Mouse (Mus musculus) liver, postnatal 0 days (tissue): ENCODE results near the gene Atad1. TPM values are rescaled to one million over a fixed set of nuclear protein-coding genes. Genes with fewer than 3 reads are reported as not detected.

Experiments used
- ATAC-seq: fragments of 200-750 bp; cut with Nextera tagmentation; 2 replicates; pipeline ENCODE4 v1.8.0; 2017; ENCODE audit warnings: mild to moderate bottlenecking, moderate library complexity
- DNase-seq: peaks from one replicate; pipeline ENCODE4 v3.0.0-alpha.2; 2016
- H3K27ac ChIP-seq: fragments of 300-500 bp; sonication (generic); 2 replicates; pipeline ENCODE4 v1.5.1; 2014; ENCODE audit warnings: antibody characterized with exemption, moderate library complexity, mild to moderate bottlenecking, low read depth
- H3K27me3 ChIP-seq: fragments of 300-500 bp; sonication (generic); 2 replicates; pipeline ENCODE4 v1.6.1; 2014; ENCODE audit warnings: low read length, control low read depth, mixed read lengths; ENCODE audit not compliant: insufficient read depth
- H3K36me3 ChIP-seq: fragments of 300-500 bp; sonication (generic); replicated peaks from 2 replicates; pipeline ENCODE4 v1.6.1; 2014; ENCODE audit warnings: mild to moderate bottlenecking, control low read depth, low read length, moderate library complexity, mixed read lengths; ENCODE audit not compliant: insufficient read depth
- H3K4me1 ChIP-seq: fragments of 300-500 bp; sonication (generic); 2 replicates; pipeline ENCODE4 v1.6.1; 2014; ENCODE audit warnings: antibody characterized with exemption, mild to moderate bottlenecking, control low read depth; ENCODE audit not compliant: insufficient read depth
- H3K4me2 ChIP-seq: fragments of 300-500 bp; sonication (generic); 2 replicates; pipeline ENCODE4 v1.6.1; 2014; ENCODE audit warnings: low read depth, mild to moderate bottlenecking, low read length, moderate library complexity, mixed read lengths
- H3K4me3 ChIP-seq: fragments of 300-500 bp; sonication (generic); 2 replicates; pipeline ENCODE4 v1.5.1; 2014; ENCODE audit warnings: low read depth, low read length
- H3K9ac ChIP-seq: fragments of 300-500 bp; sonication (generic); replicated peaks from 2 replicates; pipeline ENCODE4 v1.6.1; 2014; ENCODE audit warnings: mild to moderate bottlenecking, moderate library complexity
- H3K9me3 ChIP-seq: fragments of 300-500 bp; sonication (generic); 2 replicates; pipeline ENCODE4 v1.6.1; 2016; ENCODE audit warnings: mild to moderate bottlenecking, control low read depth, low read length, mixed read lengths
- CTCF ChIP-seq: sonication (generic); IDR thresholded peaks from 2 replicates; pipeline ENCODE4 v1.5.1; 2016; ENCODE audit warnings: antibody characterized with exemption, low read depth
- EP300 ChIP-seq: IDR thresholded peaks from 2 replicates; pipeline ENCODE4 v1.6.1; 2016; ENCODE audit warnings: antibody characterized with exemption, low read depth, mild to moderate bottlenecking
- WGBS: fragments of 180-500 bp; shearing (Covaris S2); extraction: QIAGEN DNeasy Blood & Tissue Kit; methylation state at CpG from one replicate; pipeline ENCODE4 v1.1.7; 2014; ENCODE audit not compliant: insufficient replicate concordance; 5-methylcytosine and 5-hydroxymethylcytosine counted together
- polyA plus RNA-seq: library from polyadenylated mRNA; unstranded; fragments of >200 nt; fragmentation: Nextera tagmentation; extraction: Ambion mirVana; gene quantifications from 2 replicates; pipeline ENCODE4 v1.2.1, GENCODE M21; 2015

The Atad1 gene
- polyA plus RNA-seq, 1 experiment from 2014 or later, result 25.9 TPM

GRCm38 (mm10) chr19:32762493-32762892, 22.9 kb upstream of the Atad1 start:
- H3K27me3 ChIP-seq, result no peaks in the 10 kb centered on the region
- no peaks in the 10 kb centered on the region for H3K9me3 ChIP-seq
- H3K4me1 ChIP-seq, result peaks cover 3% of the 10 kb centered on the region
- WGBS, result 33% methylated on average over 4 of the region's 4 CpGs
- ATAC-seq (no peak), DNase-seq (no peak)
- H3K4me2 ChIP-seq, result 0 out of 2 replicates have a peak overlapping the region, but pooled peaks have one; percentile 4
- no peak overlapping the region for H3K27ac ChIP-seq
- TF ChIP-seq EP300, result no peak
- TF ChIP-seq CTCF, result no peak
- no peak overlapping the region for H3K4me3 ChIP-seq
- peaks cover 8% of the 10 kb centered on the region for H3K36me3 ChIP-seq
- no peak overlapping the region for H3K9ac ChIP-seq

GRCm38 (mm10) chr19:32761162-32761561, 21.6 kb upstream of the Atad1 start:
- no peak overlapping the region for H3K9ac ChIP-seq
- DNase-seq, result no peak
- 72% methylated on average over 4 of the region's 4 CpGs for WGBS
- TF ChIP-seq CTCF, result no peak
- TF ChIP-seq EP300, result no peak
- peak overlapping the region; percentile 93; the same call in 1 of the 2 replicates for H3K4me3 ChIP-seq
- peaks cover 4% of the 10 kb centered on the region; the same call in 1 of the 2 replicates for H3K36me3 ChIP-seq
- H3K4me1 ChIP-seq, result peaks cover 3% of the 10 kb centered on the region
- H3K27me3 ChIP-seq, result no peaks in the 10 kb centered on the region
- H3K9me3 ChIP-seq, result no peaks in the 10 kb centered on the region
- no peak overlapping the region for H3K27ac ChIP-seq
- H3K4me2 ChIP-seq, result peak overlapping the region; percentile 100
- no peak for ATAC-seq

GRCm38 (mm10) chr19:32760499-32760898, 20.9 kb upstream of the Atad1 start:
- no peak for ATAC-seq
- Histone ChIP-seq H3K4me3 (peak overlapping the region; percentile 93), H3K9me3 (no peaks in the 10 kb centered on the region), H3K4me2 (peak overlapping the region; percentile 100), H3K36me3 (0 out of 2 replicates have a peak, but pooled peaks cover 2% of the 10 kb centered on the region), H3K9ac (peak overlapping the region; percentile 44; the same call in 1 of the 2 replicates), H3K27ac (no peak overlapping the region), H3K27me3 (no peaks in the 10 kb centered on the region), H3K4me1 (peaks cover 4% of the 10 kb centered on the region)
- DNase-seq, result no peak
- TF ChIP-seq CTCF, result no peak
- no peak for TF ChIP-seq EP300
- 28% methylated on average over 6 of the region's 6 CpGs for WGBS

- Histone ChIP-seq H3K4me1 (peaks cover 14% of the 10 kb centered on the region), H3K9me3 (no peaks in the 10 kb centered on the region), H3K27ac (peak overlapping the region; percentile 29; the same call in 1 of the 2 replicates), H3K4me3 (peak overlapping the region; percentile 93), H3K36me3 (0 out of 2 replicates have a peak, but pooled peaks cover 2% of the 10 kb centered on the region), H3K27me3 (no peaks in the 10 kb centered on the region), H3K4me2 (peak overlapping the region; percentile 100), H3K9ac (peak overlapping the region; percentile 95)
- WGBS, result 4% methylated on average over 8 of the region's 8 CpGs
- DNase-seq, result no peak
- no peak for TF ChIP-seq CTCF
- no peak for ATAC-seq
Measured at GRCm38 (mm10) chr19:32759357-32760024, 19.9 kb upstream of the Atad1 start.

- WGBS, result under 1% methylated on average over 11 of the region's 11 CpGs
- Histone ChIP-seq H3K27ac (no peak overlapping the region; the same call in 1 of the 2 replicates), H3K9ac (peak overlapping the region; percentile 95), H3K27me3 (no peaks in the 10 kb centered on the region), H3K4me3 (peak overlapping the region; percentile 93), H3K9me3 (no peaks in the 10 kb centered on the region), H3K36me3 (no peaks in the 10 kb centered on the region), H3K4me1 (peaks cover 17% of the 10 kb centered on the region), H3K4me2 (peak overlapping the region; percentile 100)
- TF ChIP-seq EP300 (no peak), CTCF (no peak)
- DNase-seq (no peak), ATAC-seq (no peak)
Measured at GRCm38 (mm10) chr19:32758793-32759161, 19.2 kb upstream of the Atad1 start.

GRCm38 (mm10) chr19:32757831-32758792, 18.5 kb upstream of the Atad1 start:
- no peak for ATAC-seq
- H3K9ac ChIP-seq, result peak overlapping the region; percentile 95
- H3K4me2 ChIP-seq, result peak overlapping the region; percentile 100
- peaks cover 17% of the 10 kb centered on the region for H3K4me1 ChIP-seq
- TF ChIP-seq CTCF (no peak), EP300 (no peak)
- WGBS, result under 1% methylated on average over 45 of the region's 69 CpGs
- peak overlapping the region; percentile 93 for H3K4me3 ChIP-seq
- H3K27ac ChIP-seq, result peak overlapping the region; percentile 97
- no peaks in the 10 kb centered on the region for H3K36me3 ChIP-seq
- H3K27me3 ChIP-seq, result no peaks in the 10 kb centered on the region
- no peaks in the 10 kb centered on the region for H3K9me3 ChIP-seq
- DNase-seq, result peak; percentile 67
